Mouse (Mus musculus): ENCODE data around the gene Faf1.

DNA sequence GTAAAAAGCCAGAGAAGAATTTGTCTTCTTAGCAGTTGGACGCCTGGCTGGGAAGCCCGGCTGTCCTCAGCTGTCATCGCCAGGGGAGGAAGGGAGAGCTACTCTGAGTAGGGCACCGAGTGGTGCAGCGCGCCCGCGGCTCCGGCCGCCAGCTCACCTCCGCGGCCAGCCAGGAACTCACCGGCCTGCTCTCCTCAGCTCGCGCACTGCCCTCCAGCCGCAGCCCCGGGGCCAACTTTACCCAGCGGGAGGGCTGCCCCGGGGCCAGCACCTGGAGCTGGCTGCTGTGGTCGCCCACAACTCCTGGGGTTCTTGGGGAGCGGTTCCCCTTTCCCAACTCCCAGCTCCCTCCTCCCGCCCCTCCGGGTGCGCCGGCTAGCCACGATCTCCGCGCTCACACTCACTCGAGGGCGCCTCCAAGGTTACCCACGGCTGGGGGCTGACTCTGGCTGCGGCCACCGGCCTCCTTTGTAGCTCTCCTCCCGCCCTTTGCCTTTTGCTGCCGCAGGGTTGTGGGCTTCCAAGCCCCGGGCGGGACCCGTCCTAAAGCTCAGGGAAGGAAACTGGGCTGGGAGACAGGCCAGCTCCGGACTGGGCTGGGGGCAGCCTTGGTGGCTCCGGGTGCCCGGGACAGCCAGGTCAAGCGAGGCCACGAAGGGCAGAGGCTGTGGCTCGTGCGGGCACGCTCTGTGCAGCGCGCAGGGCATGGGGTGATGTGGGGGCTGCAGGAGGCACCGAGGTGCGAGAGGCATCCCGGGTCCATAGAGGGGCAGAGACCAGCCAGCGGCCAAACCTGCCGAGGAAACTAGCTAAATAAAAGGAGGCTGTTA lies 19.2 kb upstream of the Faf1 start:
- TF ChIP-seq CTCF (conservative IDR thresholded peaks at IDR 0.05; ENCODE audit: low read length) (no peak), POU5F1 (IDR thresholded peaks at IDR 0.05; ENCODE audit: borderline replicate concordance, low read length) (no peak), NANOG (IDR thresholded peaks at IDR 0.05; ENCODE audit: borderline replicate concordance, low read length) (no peak)
